Mouse (Mus musculus) lung, postnatal 0 days (tissue): ENCODE measurements at regions not wholly inside any gene's neighbourhood (a gene's known extent, or its start where the extent isn't known, plus 50 kb on each side); places are given as distances from the start of the nearest gene placed in this dataset.

Experiments
- CTCF ChIP-seq: IDR thresholded peaks from 2 replicates; pipeline ENCODE4 v1.5.1; 2016; ENCODE audit warnings: antibody characterized with exemption, mild to moderate bottlenecking
- EP300 ChIP-seq: IDR thresholded peaks from 2 replicates; pipeline ENCODE4 v1.6.1; 2016; ENCODE audit warnings: antibody characterized with exemption, mild to moderate bottlenecking, control low read depth

DNA sequence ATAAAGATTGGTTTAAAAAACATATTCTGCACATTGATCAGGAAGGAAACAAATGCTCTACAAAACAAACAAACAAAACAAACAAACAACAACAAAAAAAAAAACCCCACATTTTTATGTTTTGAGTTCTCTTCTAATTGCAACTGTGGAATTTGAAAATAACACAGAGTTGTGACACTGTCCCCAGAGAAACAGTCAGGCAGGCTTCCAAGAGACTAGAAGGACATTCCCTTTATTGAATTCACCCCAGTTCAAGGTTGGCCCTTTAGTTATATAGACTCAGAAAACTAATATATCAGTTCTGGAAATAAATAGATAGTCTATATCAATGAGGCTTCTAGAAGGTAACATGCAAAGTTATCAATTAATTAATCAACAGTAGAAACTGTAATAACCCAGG lies 495.4 kb upstream of the Tusc1 start:
- no peak for TF ChIP-seq CTCF
- no peak for TF ChIP-seq EP300
